Mouse (Mus musculus) olfactory bulb, adult 2 months (tissue): ENCODE results near the gene Tlx3. TPM values are rescaled to one million over a fixed set of nuclear protein-coding genes. Genes with fewer than 3 reads are reported as not detected.

Source experiments
- H3K27ac ChIP-seq: fragments of 200-500 bp; 2 replicates; pipeline ENCODE4 v1.5.1; 2012; ENCODE audit warnings: low read depth, low read length; ENCODE audit not compliant: insufficient read depth
- H3K4me1 ChIP-seq: fragments of 200-500 bp; 2 replicates; pipeline ENCODE4 v1.6.1; 2012; ENCODE audit warnings: low read length; ENCODE audit not compliant: control insufficient read depth, insufficient read depth
- H3K4me3 ChIP-seq: fragments of 200-500 bp; 2 replicates; pipeline ENCODE4 v1.5.1; 2012; ENCODE audit warnings: mild to moderate bottlenecking, low read depth, low read length, moderate library complexity; ENCODE audit not compliant: insufficient read depth
- CTCF ChIP-seq: fragments of 200-500 bp; IDR thresholded peaks from 2 replicates; pipeline ENCODE4 v1.5.1; 2012; ENCODE audit warnings: low read depth, mild to moderate bottlenecking, low read length, moderate library complexity; ENCODE audit not compliant: insufficient read depth
- POLR2A ChIP-seq: fragments of 200-500 bp; IDR thresholded peaks from 2 replicates; pipeline ENCODE4 v1.6.1; 2012; ENCODE audit warnings: mild to moderate bottlenecking, low read depth, low read length, moderate library complexity; ENCODE audit not compliant: insufficient read depth
- WGBS: fragments of 180-500 bp; shearing (Covaris S2); methylation state at CpG from one replicate; pipeline ENCODE4 v1.1.7; 2018; 5-methylcytosine and 5-hydroxymethylcytosine counted together
- polyA plus RNA-seq: library from polyadenylated mRNA; stranded (reverse); fragments of >200 nt; gene quantifications from 2 replicates; pipeline ENCODE4 v1.2.4, GENCODE M21; 2012; ENCODE audit warnings: low replicate concordance; ENCODE audit not compliant: missing spikeins, insufficient read depth, insufficient read length

The Tlx3 gene
- not detected in 2 replicates for polyA plus RNA-seq

DNA sequence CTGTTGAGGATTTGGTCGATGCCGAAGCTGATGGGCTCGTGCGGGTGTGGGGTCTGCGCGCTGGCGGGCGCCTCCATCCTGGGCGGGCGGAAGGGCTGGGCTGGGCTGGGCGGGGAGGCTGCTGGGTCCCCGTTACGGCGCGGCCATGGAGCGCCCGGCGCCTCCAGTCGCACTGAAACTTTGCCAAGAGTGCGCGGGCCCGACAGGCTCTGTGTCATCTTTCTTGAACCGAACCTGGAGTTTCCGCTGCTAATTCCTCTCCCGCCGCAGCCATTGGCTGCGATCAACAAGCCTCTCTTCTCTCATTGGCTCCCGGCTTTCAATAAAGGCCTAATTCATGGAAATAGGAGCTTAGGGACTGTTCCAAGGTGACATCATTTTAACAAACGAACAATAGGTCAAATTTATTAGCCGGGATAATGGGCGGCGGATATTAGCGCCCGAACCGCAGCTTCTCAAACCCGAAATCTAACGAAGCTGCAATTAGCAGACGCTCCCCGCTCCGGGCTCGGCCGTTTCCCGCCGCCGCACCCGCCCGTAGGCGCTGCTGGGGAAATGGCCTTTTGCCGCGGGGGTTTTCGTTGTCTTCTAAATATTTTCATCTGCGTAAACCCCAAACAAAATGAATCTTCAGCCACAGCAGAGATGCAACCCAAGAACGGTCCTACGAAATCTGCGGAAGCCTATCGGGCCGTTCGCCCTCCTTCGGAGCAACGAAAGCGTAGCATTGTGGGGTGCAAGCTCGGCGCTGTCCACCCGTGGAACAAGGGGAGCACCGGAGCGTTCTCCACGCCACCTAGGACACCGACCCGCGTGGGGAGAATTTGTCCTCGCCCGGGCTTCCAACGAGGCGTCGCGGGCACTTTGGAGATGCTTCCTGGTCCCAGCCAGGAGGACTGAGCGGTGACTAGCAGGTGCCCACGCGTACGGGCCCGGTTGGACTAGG is at the start of gene Tlx3:
Tlx3 (minus strand) TSS at position 207 of the 946 bp plus-strand sequence.
- Histone ChIP-seq H3K27ac (no peak within 1 kb of the TSS), H3K4me1 (peaks cover 2% of the 10 kb centered on the region; the same call in 1 of the 2 replicates), H3K4me3 (no peak within 1 kb of the TSS)
- WGBS = 1% methylated on average over 81 of the region's 81 CpGs
- no peak for TF ChIP-seq CTCF
- TF ChIP-seq POLR2A = no peak

DNA sequence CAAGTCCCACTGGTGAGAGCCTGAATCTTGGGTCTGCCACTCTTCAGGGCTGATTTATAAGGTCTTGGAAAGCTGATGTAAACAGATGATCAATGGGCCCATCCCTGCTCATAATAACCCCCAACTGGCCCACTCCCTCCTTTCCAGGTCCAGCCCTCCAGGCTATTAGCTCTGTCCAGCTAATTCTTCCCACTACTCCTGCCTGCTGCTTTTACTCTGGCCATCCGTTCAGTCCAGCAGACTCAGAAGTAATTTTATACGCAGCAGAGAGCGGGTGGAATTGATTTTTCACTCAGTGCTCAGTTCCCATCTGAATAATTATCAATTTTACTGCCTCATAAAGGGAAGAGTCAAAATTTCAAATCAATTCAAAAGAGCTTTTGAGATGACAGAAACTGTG is 36.9 kb upstream of the Tlx3 start:
- no peak for TF ChIP-seq CTCF
- TF ChIP-seq POLR2A = no peak
- H3K27ac ChIP-seq = no peak overlapping the region
- no peaks in the 10 kb centered on the region for H3K4me1 ChIP-seq
- WGBS = 86% methylated on average over 3 of the region's 3 CpGs
- H3K4me3 ChIP-seq = no peak overlapping the region

DNA sequence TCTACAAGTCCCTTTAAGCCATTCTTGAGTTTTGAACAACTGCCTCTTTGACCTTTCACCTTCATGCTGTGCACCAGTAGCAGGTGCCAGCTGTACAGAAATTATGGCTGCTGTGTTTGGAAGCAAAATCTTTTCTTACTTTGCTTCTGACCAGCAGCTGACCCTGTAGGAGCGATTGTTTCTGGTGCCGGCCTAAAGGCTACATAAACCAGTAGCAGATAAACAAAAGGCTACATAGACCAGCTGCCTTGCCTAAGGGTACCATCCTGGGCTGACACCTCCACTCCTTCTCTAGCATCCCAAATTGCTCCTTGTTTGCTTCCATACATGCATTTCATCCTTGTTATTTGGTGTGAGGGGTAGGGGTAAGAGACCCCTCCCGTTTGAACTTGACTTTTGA is 30.7 kb upstream of the Tlx3 start:
- 76% methylated on average over 3 of the region's 3 CpGs for whole genome bisulfite sequencing
- Histone ChIP-seq H3K4me3 (no peak overlapping the region), H3K4me1 (no peaks in the 10 kb centered on the region), H3K27ac (no peak overlapping the region)
- TF ChIP-seq CTCF (no peak), POLR2A (no peak)

DNA sequence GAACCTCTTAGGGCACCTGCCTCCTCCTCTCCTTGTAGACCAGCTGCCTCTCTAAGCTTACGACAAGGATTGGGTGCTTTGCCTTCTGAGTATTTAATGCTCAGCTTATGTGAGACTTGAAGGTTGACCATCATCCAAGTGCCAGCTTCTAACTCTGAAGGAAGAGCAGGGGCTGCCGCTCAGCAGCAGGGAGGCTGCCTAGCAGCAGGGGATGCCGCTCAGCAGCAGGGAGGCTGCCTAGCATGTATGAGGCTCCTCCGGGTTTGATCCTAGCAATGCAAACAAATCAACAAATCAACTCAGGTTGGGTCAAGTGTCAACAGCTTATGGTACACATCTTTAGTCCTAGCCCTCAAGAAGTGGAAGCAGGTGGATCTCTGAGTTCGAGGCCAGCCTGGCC is 28.7 kb upstream of the Tlx3 start:
- no peak for TF ChIP-seq CTCF
- no peak for TF ChIP-seq POLR2A
- WGBS = 86% methylated on average over 5 of the region's 5 CpGs
- no peak overlapping the region for H3K27ac ChIP-seq

DNA sequence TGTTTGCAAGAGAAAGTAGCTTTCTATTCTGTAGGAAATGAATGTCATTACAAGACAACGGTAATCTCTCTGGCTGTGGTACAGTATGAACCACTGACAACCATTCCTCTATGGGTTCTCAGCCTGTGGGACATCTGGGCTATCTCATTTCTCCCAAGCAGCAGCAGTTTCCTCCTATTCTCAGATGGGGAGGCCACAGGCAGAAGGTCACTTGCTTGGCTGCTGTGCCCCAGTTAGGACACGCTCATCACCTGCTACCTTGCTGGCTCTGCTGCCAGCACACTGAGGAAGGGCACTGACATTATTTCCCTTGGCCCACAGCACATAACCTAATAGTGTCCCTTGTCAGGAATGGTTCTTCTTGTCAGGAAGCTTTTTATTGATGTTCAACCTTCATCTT is 24.8 kb upstream of the Tlx3 start:
- Histone ChIP-seq H3K4me3 (no peak overlapping the region), H3K27ac (no peak overlapping the region), H3K4me1 (no peaks in the 10 kb centered on the region)
- TF ChIP-seq POLR2A = no peak
- TF ChIP-seq CTCF = no peak
- 93% methylated on average over 2 of the region's 2 CpGs for WGBS

More for the DNA sequence above, 28.7 kb upstream of the Tlx3 start:
- no peaks in the 10 kb centered on the region for H3K4me1 ChIP-seq
- H3K4me3 ChIP-seq = no peak overlapping the region

DNA sequence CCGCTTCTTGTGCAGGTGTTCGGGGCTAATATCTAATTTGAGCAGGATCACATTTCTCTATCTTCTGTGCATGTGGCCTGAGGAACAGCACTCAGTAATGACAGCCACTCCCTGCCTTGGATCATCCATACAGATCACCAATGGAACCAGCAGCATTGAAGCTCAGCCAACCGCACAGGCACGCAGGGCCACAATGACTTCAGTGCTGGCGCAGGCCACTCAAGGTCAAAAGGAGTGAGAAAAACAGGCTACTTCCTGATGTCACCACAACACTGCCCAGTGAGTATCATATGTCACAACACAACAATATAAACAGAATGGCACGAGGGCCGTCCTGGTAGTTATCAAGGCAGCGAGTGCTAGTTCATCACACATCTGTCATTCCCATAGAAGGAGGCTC is 23.1 kb upstream of the Tlx3 start:
- Histone ChIP-seq H3K27ac (no peak overlapping the region), H3K4me3 (no peak overlapping the region), H3K4me1 (no peaks in the 10 kb centered on the region; the same call in 1 of the 2 replicates)
- 89% methylated on average over 8 of the region's 8 CpGs for WGBS
- no peak for TF ChIP-seq POLR2A

DNA sequence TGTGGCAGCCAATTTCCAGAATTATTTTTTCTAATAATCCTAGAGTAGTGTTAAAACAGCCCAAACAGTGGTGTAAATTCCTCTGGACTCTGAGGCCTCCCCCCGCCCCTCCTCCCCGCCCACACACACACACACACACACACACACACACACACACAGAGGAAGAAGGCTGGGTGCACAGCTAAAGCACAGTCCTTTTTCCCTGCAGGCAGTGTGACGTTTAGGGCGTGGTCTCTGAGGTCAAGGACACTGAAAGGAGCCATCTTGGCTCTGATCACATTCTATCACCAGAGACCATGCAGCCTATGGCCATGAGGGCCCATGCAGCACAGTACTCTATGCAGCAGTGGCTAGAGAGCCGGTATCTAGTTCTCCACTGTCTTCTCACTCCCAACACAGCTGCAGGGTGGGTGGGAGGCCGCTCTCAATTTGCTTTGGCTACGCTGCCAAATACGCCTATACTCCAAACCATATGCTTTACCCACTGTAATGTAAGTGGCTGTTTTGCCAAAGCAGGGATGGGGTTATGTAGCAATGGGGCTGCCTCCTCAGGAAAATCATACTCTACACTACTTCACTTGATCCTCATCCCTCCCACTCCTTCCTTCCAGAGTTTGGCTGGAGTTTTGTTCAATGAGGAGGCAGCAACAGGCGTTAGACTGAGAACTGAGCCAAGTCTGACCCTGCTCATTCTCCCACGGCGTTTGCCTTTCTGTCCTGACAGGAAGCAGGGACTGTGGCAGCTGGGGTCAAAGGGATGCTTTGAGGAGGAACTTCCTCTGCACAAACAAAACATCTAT is 18.4 kb upstream of the Tlx3 start:
- no peaks in the 10 kb centered on the region; the same call in 1 of the 2 replicates for H3K4me1 ChIP-seq
- no peak for TF ChIP-seq POLR2A
- no peak for TF ChIP-seq CTCF
- no peak overlapping the region for H3K27ac ChIP-seq
- WGBS = 57% methylated on average over 11 of the region's 11 CpGs
- no peak overlapping the region for H3K4me3 ChIP-seq

DNA sequence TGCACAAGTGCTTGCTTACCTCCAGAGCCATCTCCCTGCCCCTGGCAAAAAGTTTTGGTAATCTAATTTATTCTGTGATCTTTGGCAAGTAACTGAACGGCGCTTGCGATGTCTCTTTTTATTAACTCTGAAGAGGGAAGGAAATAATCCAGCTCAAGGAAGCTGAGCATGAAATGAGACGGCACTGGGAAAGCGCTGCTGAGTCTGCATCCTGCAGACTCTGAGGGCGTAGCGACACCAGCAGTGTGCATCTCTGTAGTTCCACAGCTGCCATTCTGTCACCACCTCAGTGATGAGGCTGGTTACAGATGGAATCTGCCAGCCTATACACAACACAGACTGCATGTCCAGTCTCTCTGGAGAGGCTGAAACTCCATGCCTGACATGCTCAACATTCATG is 17.4 kb upstream of the Tlx3 start:
- no peak overlapping the region for H3K4me3 ChIP-seq
- H3K4me1 ChIP-seq = no peaks in the 10 kb centered on the region; the same call in 1 of the 2 replicates
- 88% methylated on average over 7 of the region's 7 CpGs for WGBS
- TF ChIP-seq POLR2A (no peak), CTCF (no peak)
- no peak overlapping the region for H3K27ac ChIP-seq

DNA sequence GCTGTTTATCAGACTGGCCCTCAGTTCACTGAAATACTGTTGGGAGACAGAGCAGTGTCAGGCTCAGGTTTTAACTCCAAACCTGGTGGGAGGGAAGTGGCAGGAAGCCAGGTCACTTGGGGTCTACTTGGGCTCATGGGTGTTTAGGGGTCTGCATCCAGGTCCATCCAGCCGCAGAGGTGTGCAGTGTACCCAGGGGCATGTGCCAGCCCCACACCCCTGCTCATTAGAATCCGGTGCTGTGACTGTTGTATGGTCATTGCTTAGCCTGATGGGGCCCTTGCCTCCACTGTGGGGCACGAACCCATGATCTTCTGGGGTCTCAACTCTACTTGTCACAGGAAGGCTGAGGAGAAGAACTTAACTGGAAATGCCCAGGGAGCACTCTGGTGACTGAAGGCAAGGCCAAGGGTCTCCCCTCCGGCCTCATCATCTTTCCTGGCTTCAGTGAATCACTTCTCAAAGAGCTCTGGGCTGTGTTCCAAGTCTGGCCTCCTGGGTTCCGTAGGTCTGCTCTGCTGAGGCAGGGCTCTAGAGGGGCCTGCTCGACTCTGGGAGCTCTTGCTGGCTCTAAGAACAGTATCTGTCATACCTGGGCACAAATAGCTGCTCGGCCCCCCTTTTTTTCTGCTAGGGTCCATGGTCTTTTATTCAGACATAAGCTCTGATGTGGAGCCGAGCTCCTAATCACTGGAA is 14.1 kb upstream of the Tlx3 start:
- H3K27ac ChIP-seq = no peak overlapping the region
- 68% methylated on average over 8 of the region's 8 CpGs for WGBS
- no peaks in the 10 kb centered on the region; the same call in 1 of the 2 replicates for H3K4me1 ChIP-seq
- TF ChIP-seq CTCF (no peak), POLR2A (no peak)
- H3K4me3 ChIP-seq = no peak overlapping the region
